Mouse (Mus musculus): ENCODE measurements around the gene Pirt. TPM values are rescaled to one million over a fixed set of nuclear protein-coding genes. Genes with fewer than 3 reads are reported as not detected.

Pirt gene
- total and polyA plus RNA-seq, 2 experiments = not detected

GRCm38 (mm10) chr11:66932827-66933599 is 21.2 kb downstream of the Pirt start:
- no peak for TF ChIP-seq CTCF (IDR thresholded peaks at IDR 0.05; ENCODE audit: low read depth, low read length)
- no peak for TF ChIP-seq POLR2A (IDR thresholded peaks at IDR 0.05; ENCODE audit: extremely low read depth, insufficient read depth, low read length)
- Histone ChIP-seq H3K79me2 (ENCODE audit: control insufficient read depth, insufficient read depth, low read length) (no peaks in the 10 kb centered on the region), H3K36me3 (ENCODE audit: control insufficient read depth, insufficient read depth, low read length) (no peaks in the 10 kb centered on the region), H3K27me3 (ENCODE audit: control insufficient read depth, insufficient read depth, low read length) (no peaks in the 10 kb centered on the region), H3K27ac (replicated peaks; ENCODE audit: insufficient read depth, low read depth, low read length) (no peak overlapping the region), H3K4me3 (ENCODE audit: insufficient read depth, low read depth, low read length) (no peak overlapping the region), H3K9ac (ENCODE audit: low read depth, low read length) (no peak overlapping the region), H3K4me1 (ENCODE audit: control insufficient read depth, insufficient read depth, low read length) (peaks cover 4% of the 10 kb centered on the region; the same call in 1 of the 2 replicates)
- 83% methylated on average over 9 of the region's 9 CpGs for WGBS
- DNase-seq (ENCODE audit: extremely low read depth, low read depth, low spot score) = no peak

- peak; percentile 87 for DNase-seq (ENCODE audit: extremely low read depth, low read depth, low spot score)
- H3K4me1 ChIP-seq (ENCODE audit: control insufficient read depth, insufficient read depth, low read length) = peaks cover 4% of the 10 kb centered on the region; the same call in 1 of the 2 replicates
- WGBS = 31% methylated on average over 7 of the region's 7 CpGs
- H3K4me3 ChIP-seq (ENCODE audit: insufficient read depth, low read depth, low read length) = no peak overlapping the region
- H3K79me2 ChIP-seq (ENCODE audit: control insufficient read depth, insufficient read depth, low read length) = no peaks in the 10 kb centered on the region
- H3K9ac ChIP-seq (ENCODE audit: low read depth, low read length) = no peak overlapping the region
- TF ChIP-seq CTCF (IDR thresholded peaks at IDR 0.05; ENCODE audit: low read depth, low read length) = no peak
- TF ChIP-seq POLR2A (IDR thresholded peaks at IDR 0.05; ENCODE audit: extremely low read depth, insufficient read depth, low read length) = no peak
- H3K36me3 ChIP-seq (ENCODE audit: control insufficient read depth, insufficient read depth, low read length) = no peaks in the 10 kb centered on the region
- H3K27me3 ChIP-seq (ENCODE audit: control insufficient read depth, insufficient read depth, low read length) = no peaks in the 10 kb centered on the region
- H3K27ac ChIP-seq (replicated peaks; ENCODE audit: insufficient read depth, low read depth, low read length) = no peak overlapping the region
Observed at GRCm38 (mm10) chr11:66934428-66935173, 22.8 kb downstream of the Pirt start.

DNA sequence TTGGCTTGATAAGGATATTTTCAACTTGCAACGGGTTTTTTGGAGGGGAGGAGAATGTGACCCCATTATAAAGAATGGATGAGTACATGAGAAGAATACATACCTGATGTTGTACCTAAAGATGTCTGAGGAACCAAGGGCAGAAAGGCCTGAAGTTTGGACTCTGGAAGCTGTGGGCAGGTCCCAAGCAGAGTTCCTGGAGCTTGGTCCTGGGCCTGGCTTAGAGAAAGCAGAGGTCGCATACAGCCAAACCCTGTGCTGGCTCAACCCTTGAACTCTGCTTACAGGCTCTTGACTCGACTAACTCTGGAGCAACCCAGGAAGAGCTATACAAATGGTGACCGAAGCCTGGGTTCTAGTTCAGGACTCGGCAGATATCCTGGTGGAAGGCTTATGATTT is 30.2 kb downstream of the Pirt start:
- TF ChIP-seq CTCF (IDR thresholded peaks at IDR 0.05; ENCODE audit: low read depth, low read length) (no peak), POLR2A (IDR thresholded peaks at IDR 0.05; ENCODE audit: extremely low read depth, insufficient read depth, low read length) (no peak)
- Histone ChIP-seq H3K27me3 (ENCODE audit: control insufficient read depth, insufficient read depth, low read length) (no peaks in the 10 kb centered on the region), H3K4me3 (ENCODE audit: insufficient read depth, low read depth, low read length) (no peak overlapping the region), H3K9ac (ENCODE audit: low read depth, low read length) (no peak overlapping the region), H3K27ac (replicated peaks; ENCODE audit: insufficient read depth, low read depth, low read length) (no peak overlapping the region), H3K4me1 (ENCODE audit: control insufficient read depth, insufficient read depth, low read length) (no peaks in the 10 kb centered on the region), H3K79me2 (ENCODE audit: control insufficient read depth, insufficient read depth, low read length) (no peaks in the 10 kb centered on the region), H3K36me3 (ENCODE audit: control insufficient read depth, insufficient read depth, low read length) (no peaks in the 10 kb centered on the region)
- no peak for DNase-seq (ENCODE audit: extremely low read depth, low read depth, low spot score)
- WGBS = 79% methylated on average over 5 of the region's 5 CpGs

DNA sequence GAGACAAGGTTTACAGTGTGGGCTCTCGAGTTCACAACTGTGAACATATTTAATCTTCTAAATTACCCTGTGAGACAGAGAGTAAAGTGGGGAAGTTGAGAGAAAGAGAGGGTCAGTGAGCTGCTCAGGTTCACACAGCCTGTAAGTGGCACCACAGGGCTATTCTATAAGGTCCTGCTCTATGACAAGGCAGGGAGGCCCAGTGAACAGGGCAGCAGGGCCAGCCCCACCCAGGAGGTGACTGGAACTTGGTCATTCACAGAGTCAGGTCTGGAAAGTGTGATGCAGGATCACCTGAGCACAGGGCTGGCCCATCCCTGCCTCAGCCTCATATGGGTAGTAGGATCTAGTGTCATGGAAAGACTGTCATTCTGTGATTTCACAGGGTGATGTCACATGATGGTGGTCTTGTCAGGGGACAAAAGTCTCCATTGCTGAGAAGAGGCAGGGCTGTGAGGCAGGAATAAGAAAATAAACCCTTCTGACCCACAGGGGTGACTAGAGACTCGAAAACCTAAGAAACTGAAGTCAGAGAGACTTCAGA is 33.5 kb downstream of the Pirt start:
- Histone ChIP-seq H3K4me1 (ENCODE audit: control insufficient read depth, insufficient read depth, low read length) (no peaks in the 10 kb centered on the region), H3K27ac (replicated peaks; ENCODE audit: insufficient read depth, low read depth, low read length) (no peak overlapping the region), H3K4me3 (ENCODE audit: insufficient read depth, low read depth, low read length) (no peak overlapping the region), H3K9ac (ENCODE audit: low read depth, low read length) (no peak overlapping the region), H3K79me2 (ENCODE audit: control insufficient read depth, insufficient read depth, low read length) (no peaks in the 10 kb centered on the region), H3K27me3 (ENCODE audit: control insufficient read depth, insufficient read depth, low read length) (no peaks in the 10 kb centered on the region), H3K36me3 (ENCODE audit: control insufficient read depth, insufficient read depth, low read length) (no peaks in the 10 kb centered on the region)
- WGBS = 60% methylated on average over 2 of the region's 2 CpGs
- TF ChIP-seq POLR2A (IDR thresholded peaks at IDR 0.05; ENCODE audit: extremely low read depth, insufficient read depth, low read length) (no peak), CTCF (IDR thresholded peaks at IDR 0.05; ENCODE audit: low read depth, low read length) (no peak)
- no peak for DNase-seq (ENCODE audit: extremely low read depth, low read depth, low spot score)

- DNase-seq (ENCODE audit: extremely low read depth, low read depth, low spot score) = no peak
- Histone ChIP-seq H3K4me3 (ENCODE audit: insufficient read depth, low read depth, low read length) (no peak overlapping the region), H3K4me1 (ENCODE audit: control insufficient read depth, insufficient read depth, low read length) (no peaks in the 10 kb centered on the region), H3K79me2 (ENCODE audit: control insufficient read depth, insufficient read depth, low read length) (no peaks in the 10 kb centered on the region), H3K9ac (ENCODE audit: low read depth, low read length) (no peak overlapping the region), H3K36me3 (ENCODE audit: control insufficient read depth, insufficient read depth, low read length) (no peaks in the 10 kb centered on the region), H3K27me3 (ENCODE audit: control insufficient read depth, insufficient read depth, low read length) (no peaks in the 10 kb centered on the region), H3K27ac (replicated peaks; ENCODE audit: insufficient read depth, low read depth, low read length) (no peak overlapping the region)
- no peak for TF ChIP-seq CTCF (IDR thresholded peaks at IDR 0.05; ENCODE audit: low read depth, low read length)
- TF ChIP-seq POLR2A (IDR thresholded peaks at IDR 0.05; ENCODE audit: extremely low read depth, insufficient read depth, low read length) = no peak
- WGBS = 47% methylated on average over 6 of the region's 6 CpGs
Observed at GRCm38 (mm10) chr11:66946521-66946920, 34.7 kb downstream of the Pirt start.
